Mouse (Mus musculus): ENCODE data around the gene Hmcn2. TPM values are rescaled to one million over a fixed set of nuclear protein-coding genes. Genes with fewer than 3 reads are reported as not detected.

The Hmcn2 gene
- polyA plus RNA-seq, 1 experiment = 147 TPM

GRCm38 (mm10) chr2:31451530-31451929 is 137.3 kb downstream of the Hmcn2 start:
- TF ChIP-seq POLR2A (IDR thresholded peaks at IDR 0.05; ENCODE audit: low read depth, low read length) (no peak), CTCF (IDR thresholded peaks at IDR 0.05; ENCODE audit: extremely low read depth, insufficient read length, insufficient replicate concordance, low read depth, low read length) (no peak)
- no peak overlapping the region for H3K27ac ChIP-seq (ENCODE audit: insufficient read depth, low read depth, low read length)
- H3K4me1 ChIP-seq (ENCODE audit: control insufficient read depth, insufficient read depth, insufficient read length, low read length) = peaks cover 3% of the 10 kb centered on the region; the same call in 1 of the 2 replicates
- H3K36me3 ChIP-seq (ENCODE audit: control insufficient read depth, insufficient read depth, low read length) = no peaks in the 10 kb centered on the region
- H3K27me3 ChIP-seq (ENCODE audit: control insufficient read depth, insufficient read depth, low read length) = no peaks in the 10 kb centered on the region
- WGBS = 56% methylated on average over 1 of the region's 1 CpGs
- H3K4me3 ChIP-seq (ENCODE audit: low read depth, low read length) = no peak overlapping the region

- H3K4me3 ChIP-seq (ENCODE audit: low read depth, low read length) = no peak overlapping the region
- no peaks in the 10 kb centered on the region for H3K27me3 ChIP-seq (ENCODE audit: control insufficient read depth, insufficient read depth, low read length)
- no peaks in the 10 kb centered on the region for H3K36me3 ChIP-seq (ENCODE audit: control insufficient read depth, insufficient read depth, low read length)
- H3K27ac ChIP-seq (ENCODE audit: insufficient read depth, low read depth, low read length) = no peak overlapping the region
- 70% methylated on average over 13 of the region's 13 CpGs for WGBS
- peaks cover 3% of the 10 kb centered on the region; the same call in 1 of the 2 replicates for H3K4me1 ChIP-seq (ENCODE audit: control insufficient read depth, insufficient read depth, insufficient read length, low read length)
- TF ChIP-seq CTCF (IDR thresholded peaks at IDR 0.05; ENCODE audit: extremely low read depth, insufficient read length, insufficient replicate concordance, low read depth, low read length) = no peak
Measured at GRCm38 (mm10) chr2:31453011-31453410, 138.8 kb downstream of the Hmcn2 start.

- Histone ChIP-seq H3K36me3 (ENCODE audit: control insufficient read depth, insufficient read depth, low read length) (no peaks in the 10 kb centered on the region), H3K27ac (ENCODE audit: insufficient read depth, low read depth, low read length) (no peak overlapping the region), H3K4me3 (ENCODE audit: low read depth, low read length) (no peak overlapping the region), H3K27me3 (ENCODE audit: control insufficient read depth, insufficient read depth, low read length) (no peaks in the 10 kb centered on the region), H3K4me1 (ENCODE audit: control insufficient read depth, insufficient read depth, insufficient read length, low read length) (peaks cover 3% of the 10 kb centered on the region; the same call in 1 of the 2 replicates)
- whole genome bisulfite sequencing = 36% methylated on average over 11 of the region's 11 CpGs
- TF ChIP-seq CTCF (IDR thresholded peaks at IDR 0.05; ENCODE audit: extremely low read depth, insufficient read length, insufficient replicate concordance, low read depth, low read length) (no peak), POLR2A (IDR thresholded peaks at IDR 0.05; ENCODE audit: low read depth, low read length) (no peak)
Measured at GRCm38 (mm10) chr2:31453559-31454177, 139.5 kb downstream of the Hmcn2 start.

DNA sequence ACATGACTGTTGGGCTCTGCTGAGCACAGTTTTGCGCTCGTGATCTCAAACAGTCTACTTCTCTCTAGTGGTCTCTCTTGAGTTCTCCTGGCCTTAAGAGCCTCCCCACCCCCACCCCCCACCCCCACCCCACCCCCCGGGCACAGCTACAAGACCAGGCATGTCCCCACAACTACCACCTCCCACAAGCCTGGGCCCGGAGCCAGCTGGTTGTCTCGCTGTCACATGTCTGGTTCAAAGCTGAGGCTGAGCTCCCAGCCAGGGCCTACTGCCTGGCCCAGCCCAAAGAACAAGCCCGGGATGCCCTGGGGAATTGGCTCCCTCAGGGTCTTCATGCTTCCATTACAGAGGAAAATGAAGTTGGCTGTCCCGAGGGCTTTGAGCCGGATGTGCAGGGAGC is 140.1 kb downstream of the Hmcn2 start:
- Histone ChIP-seq H3K27me3 (ENCODE audit: control insufficient read depth, insufficient read depth, low read length) (no peaks in the 10 kb centered on the region), H3K36me3 (ENCODE audit: control insufficient read depth, insufficient read depth, low read length) (no peaks in the 10 kb centered on the region), H3K4me1 (ENCODE audit: control insufficient read depth, insufficient read depth, insufficient read length, low read length) (peaks cover 3% of the 10 kb centered on the region; the same call in 1 of the 2 replicates), H3K27ac (ENCODE audit: insufficient read depth, low read depth, low read length) (no peak overlapping the region), H3K4me3 (ENCODE audit: low read depth, low read length) (no peak overlapping the region)
- TF ChIP-seq CTCF (IDR thresholded peaks at IDR 0.05; ENCODE audit: extremely low read depth, insufficient read length, insufficient replicate concordance, low read depth, low read length) = no peak
- TF ChIP-seq POLR2A (IDR thresholded peaks at IDR 0.05; ENCODE audit: low read depth, low read length) = no peak
- WGBS = 62% methylated on average over 8 of the region's 8 CpGs

DNA sequence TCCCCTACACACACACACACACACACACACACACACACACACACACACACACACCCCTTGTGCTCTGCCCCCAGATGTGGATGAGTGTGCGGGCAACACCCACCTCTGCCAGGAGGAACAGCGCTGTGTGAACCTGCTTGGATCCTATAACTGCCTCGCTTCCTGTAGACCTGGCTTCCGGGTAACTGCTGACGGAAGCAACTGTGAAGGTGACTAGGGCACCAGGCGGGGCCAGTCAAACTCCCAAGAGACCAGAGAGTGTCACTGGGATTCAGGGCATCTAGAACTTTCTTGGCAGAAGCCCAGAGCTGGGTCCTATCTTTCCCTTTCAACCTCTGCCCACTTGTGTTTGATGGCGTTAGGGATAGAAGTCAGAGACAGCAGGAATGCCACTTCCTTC is 141.2 kb downstream of the Hmcn2 start:
- TF ChIP-seq POLR2A (IDR thresholded peaks at IDR 0.05; ENCODE audit: low read depth, low read length) (no peak), CTCF (IDR thresholded peaks at IDR 0.05; ENCODE audit: extremely low read depth, insufficient read length, insufficient replicate concordance, low read depth, low read length) (no peak)
- Histone ChIP-seq H3K36me3 (ENCODE audit: control insufficient read depth, insufficient read depth, low read length) (no peaks in the 10 kb centered on the region), H3K27me3 (ENCODE audit: control insufficient read depth, insufficient read depth, low read length) (peaks cover 7% of the 10 kb centered on the region; the same call in 1 of the 2 replicates), H3K27ac (ENCODE audit: insufficient read depth, low read depth, low read length) (no peak overlapping the region), H3K4me3 (ENCODE audit: low read depth, low read length) (peak overlapping the region; percentile 25), H3K4me1 (ENCODE audit: control insufficient read depth, insufficient read depth, insufficient read length, low read length) (peaks cover 9% of the 10 kb centered on the region)
- 52% methylated on average over 7 of the region's 7 CpGs for WGBS

DNA sequence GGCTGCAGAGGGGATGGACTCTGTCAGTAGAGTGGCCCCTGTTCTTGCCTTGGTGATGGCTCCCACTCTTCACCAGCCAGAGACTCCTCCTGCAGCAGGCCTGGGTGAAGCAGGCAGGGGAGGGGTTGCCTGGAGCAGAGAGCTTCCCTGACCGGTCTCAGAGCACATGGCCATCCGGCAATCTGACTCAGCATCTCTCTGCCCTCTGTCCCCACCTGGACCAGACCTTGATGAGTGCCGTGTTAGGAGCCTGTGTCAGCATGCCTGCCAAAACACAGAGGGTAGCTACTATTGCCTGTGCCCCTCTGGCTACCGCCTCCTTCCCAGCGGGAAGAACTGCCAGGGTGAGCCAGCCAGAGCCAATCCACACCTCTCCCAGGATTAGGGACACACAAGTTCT is 144.2 kb downstream of the Hmcn2 start:
- no peaks in the 10 kb centered on the region for H3K36me3 ChIP-seq (ENCODE audit: control insufficient read depth, insufficient read depth, low read length)
- no peak overlapping the region for H3K27ac ChIP-seq (ENCODE audit: insufficient read depth, low read depth, low read length)
- TF ChIP-seq CTCF (IDR thresholded peaks at IDR 0.05; ENCODE audit: extremely low read depth, insufficient read length, insufficient replicate concordance, low read depth, low read length) = no peak
- TF ChIP-seq POLR2A (IDR thresholded peaks at IDR 0.05; ENCODE audit: low read depth, low read length) = no peak
- H3K4me3 ChIP-seq (ENCODE audit: low read depth, low read length) = no peak overlapping the region
- peaks cover 11% of the 10 kb centered on the region; the same call in 1 of the 2 replicates for H3K27me3 ChIP-seq (ENCODE audit: control insufficient read depth, insufficient read depth, low read length)
- H3K4me1 ChIP-seq (ENCODE audit: control insufficient read depth, insufficient read depth, insufficient read length, low read length) = peaks cover 9% of the 10 kb centered on the region
- whole genome bisulfite sequencing = 62% methylated on average over 5 of the region's 5 CpGs

DNA sequence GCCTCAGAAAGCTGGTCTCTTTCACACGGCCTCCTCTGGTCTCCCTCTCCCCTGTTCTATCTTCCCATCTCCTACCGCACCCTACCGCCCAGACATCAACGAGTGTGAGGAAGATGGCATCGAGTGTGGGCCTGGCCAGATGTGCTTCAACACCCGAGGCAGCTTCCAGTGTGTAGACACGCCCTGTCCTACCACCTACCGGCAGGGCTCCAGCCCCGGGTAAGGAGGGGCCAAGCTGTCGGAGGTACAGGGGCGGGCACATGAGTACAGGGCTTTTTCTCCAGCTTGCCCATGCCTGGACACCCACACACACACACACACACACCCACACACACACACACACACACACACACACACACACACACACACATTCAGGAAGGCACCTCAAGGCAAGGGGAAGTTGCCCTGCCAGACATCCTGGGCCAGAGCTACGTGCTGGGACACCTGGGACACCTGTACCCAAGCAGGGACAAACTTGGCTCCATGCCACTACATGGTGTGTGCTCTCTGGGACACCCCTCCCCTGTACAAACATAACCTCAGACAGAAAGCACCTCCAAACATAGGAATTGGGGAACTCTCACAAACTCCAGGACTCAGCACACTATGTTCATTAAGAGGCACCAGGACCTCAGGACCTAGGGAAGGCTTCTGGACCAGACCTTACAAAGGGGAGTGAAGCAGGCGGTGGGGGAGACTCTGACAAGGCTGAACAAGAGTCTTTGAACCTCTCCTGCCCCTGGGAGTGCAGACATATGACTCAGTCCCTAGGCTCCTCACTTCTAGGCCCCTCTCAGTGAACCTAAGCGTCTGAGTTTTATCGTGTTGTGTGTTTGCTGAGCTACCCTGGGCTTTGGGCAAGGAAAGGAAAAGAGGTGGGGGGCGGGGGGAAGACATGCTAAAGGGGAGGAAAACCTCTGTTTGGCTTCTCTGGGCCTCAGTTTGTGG is 145.0 kb downstream of the Hmcn2 start:
- Histone ChIP-seq H3K27me3 (ENCODE audit: control insufficient read depth, insufficient read depth, low read length) (peaks cover 11% of the 10 kb centered on the region; the same call in 1 of the 2 replicates), H3K27ac (ENCODE audit: insufficient read depth, low read depth, low read length) (no peak overlapping the region), H3K36me3 (ENCODE audit: control insufficient read depth, insufficient read depth, low read length) (no peaks in the 10 kb centered on the region), H3K4me1 (ENCODE audit: control insufficient read depth, insufficient read depth, insufficient read length, low read length) (peaks cover 9% of the 10 kb centered on the region), H3K4me3 (ENCODE audit: low read depth, low read length) (no peak overlapping the region)
- TF ChIP-seq POLR2A (IDR thresholded peaks at IDR 0.05; ENCODE audit: low read depth, low read length) (no peak), CTCF (IDR thresholded peaks at IDR 0.05; ENCODE audit: extremely low read depth, insufficient read length, insufficient replicate concordance, low read depth, low read length) (no peak)
- 17% methylated on average over 16 of the region's 16 CpGs for WGBS
